Mouse (Mus musculus): ENCODE results near the gene Ugcg.

Gene Ugcg

DNA sequence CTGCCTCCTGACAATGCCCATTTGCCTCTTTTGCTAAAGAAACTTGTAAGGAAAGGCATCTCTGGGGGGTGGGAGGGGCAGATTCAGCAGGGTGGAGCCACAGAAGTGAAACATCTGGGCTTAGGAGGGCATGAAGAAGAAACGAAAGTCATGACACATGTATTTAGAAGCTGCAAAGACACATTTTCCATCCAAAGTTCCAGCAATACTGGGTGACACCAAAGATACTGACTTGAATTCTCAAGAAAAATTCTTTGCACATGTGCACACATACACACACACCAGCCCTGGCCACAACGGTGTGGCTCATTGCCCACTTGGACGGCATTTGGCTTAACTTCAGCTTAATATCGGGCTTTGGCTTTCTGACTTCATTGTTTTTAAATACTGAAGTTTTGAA lies 35.8 kb downstream of the Ugcg start:
- no peak for DNase-seq (ENCODE audit: low spot score in 2 of 2)

DNA sequence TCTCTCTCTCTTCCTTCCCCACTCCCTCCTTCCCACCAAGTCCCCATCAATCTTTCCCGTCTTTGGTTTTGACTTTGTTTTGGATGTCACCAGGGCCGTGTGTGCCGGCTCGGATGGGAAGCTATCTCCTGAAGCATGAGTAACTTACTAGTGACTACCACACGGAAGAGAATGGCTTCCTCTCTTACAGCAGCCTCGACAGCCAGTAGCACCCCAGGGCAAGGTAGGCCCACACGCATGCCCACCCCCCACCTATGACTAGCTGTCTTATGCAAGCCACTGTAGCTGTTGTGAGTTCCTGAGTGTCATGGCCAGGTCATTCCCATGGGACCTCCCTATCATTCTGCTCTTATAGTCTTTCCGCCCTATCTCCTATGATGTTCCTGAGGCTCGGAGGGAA lies 38.0 kb downstream of the Ugcg start:
- DNase-seq (ENCODE audit: low spot score in 2 of 2) = no peak

DNA sequence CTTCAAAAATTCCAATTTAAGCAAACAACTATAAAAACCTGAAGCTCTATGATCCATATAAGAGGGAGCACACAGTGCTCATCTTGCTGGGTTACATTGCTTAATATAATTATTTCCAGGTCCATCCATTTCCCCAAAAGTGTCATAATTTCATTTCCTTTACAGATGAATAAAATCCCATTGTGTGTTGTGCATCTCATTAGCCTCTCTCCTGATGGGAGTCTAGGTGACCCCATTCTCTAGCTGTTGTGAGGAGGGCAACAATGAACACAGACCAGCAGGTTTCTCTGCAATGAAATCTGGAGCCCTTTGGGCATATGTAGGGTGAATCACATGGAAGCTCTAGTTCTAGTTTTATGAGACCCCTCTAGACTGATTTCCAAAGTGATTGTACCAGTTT lies 39.9 kb downstream of the Ugcg start:
- DNase-seq (ENCODE audit: low spot score in 2 of 2) = no peak

DNA sequence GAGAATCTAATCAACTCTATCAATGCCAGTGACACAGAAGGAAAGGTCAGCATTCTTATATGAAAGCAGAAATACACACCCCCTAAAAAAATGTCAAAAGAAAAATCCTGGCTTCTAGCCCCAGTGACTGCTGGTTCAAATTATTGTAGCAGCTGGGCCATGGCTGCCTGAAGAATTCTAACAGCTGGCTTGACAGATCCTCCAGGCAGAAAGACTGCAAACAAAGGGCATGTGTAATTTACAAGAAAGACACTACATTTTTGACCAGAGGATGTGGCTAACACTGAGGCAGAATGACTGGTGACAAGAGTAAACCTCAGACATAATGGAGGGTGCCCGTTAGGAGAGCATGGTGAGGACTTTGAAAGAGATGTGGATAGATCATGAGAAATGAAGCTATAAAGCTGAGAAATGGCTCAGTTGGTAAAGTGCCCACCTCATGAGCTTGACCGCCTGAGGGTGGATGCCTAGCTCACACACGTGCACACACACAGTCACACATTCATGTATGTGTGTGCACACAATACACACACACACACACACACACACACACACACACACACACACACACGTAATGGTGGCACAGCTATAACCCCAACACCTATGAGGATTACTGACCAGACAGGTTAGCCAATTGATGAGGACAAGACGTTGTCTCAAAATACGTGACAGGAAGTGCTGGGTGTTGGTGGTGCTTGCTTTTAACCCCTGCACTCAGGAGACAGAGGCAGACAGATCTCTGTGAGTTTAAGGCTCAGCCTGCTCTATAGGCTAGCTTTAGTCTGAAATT lies 42.4 kb downstream of the Ugcg start:
- no peak for DNase-seq (ENCODE audit: low spot score in 2 of 2)

DNA sequence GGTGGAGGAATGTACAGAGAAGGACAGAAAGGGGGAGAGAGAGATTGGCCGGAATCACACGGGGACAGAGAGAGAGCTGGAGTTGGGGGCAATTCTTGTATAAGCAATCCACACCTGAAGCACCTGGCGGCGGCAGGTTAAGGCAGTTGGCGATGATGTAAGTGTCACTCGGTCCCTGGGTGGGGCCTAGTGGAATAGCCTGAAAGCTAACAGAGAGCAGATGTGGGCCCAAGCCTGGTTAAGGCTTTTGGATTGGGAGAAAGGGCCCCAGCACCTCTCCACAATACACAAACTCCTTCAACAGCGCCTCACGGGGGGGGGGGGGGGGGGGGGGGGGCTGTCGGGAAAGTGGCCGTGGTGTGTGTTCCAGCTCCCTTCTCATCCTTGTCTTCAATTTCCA lies 45.0 kb downstream of the Ugcg start:
- no peak for DNase-seq (ENCODE audit: low spot score in 2 of 2)

DNA sequence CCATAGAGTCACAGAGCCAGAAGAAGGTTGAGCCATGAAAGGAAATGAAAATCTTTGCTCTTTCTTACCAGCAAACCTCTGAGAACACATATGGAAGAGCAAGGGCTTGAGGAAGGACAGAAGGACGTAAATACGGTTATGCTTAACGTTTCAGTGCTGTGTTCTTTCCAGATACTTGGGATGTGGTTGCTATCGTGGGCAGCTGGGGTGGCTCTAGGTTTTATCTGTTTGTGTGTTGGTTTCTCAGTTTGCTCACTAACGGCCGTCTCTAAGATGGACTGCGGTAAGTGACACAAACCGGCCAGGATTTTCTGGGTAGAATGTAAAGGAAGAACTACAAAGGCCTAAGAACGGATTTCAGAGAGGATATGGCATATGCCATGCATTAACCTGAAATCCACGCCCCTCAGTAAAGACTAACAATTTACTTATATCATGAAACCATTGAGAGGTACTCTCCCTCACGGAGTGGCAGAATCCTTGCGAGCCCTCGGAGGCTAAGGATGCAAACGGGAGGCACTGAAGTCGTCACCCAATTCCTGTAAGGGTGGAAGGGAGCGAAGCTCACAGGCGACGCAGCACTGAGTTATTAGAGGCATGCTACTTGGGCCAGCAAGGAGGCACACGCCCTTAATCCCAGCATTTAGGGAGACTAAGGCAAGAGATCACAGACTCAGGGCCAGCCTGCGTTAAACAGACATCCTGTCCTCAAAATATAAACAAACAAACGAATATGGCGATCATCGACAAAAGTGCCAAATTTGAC lies 45.6 kb downstream of the Ugcg start:
- DNase-seq (ENCODE audit: low spot score in 2 of 2) = no peak

DNA sequence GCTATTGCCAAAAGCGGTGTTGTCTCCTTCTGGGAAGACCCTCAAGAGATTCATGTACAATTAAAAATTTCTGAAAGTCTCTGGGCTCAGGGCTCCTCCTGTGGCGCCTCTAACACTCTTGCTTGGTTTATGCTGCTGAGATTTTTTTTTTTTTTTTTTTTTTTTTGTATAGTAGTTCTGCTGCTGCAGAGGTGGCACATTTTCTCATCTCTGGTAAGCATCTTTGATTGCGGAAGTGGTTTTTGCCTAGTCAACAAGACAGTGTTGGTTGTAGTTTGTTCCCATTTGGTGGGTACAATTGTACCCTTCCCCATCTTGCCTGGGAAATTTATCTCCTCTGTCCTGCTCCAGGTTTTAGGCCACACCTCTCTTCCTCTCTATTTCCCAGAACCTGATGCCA lies 47.3 kb downstream of the Ugcg start:
- DNase-seq (ENCODE audit: low spot score in 2 of 2) = no peak

DNA sequence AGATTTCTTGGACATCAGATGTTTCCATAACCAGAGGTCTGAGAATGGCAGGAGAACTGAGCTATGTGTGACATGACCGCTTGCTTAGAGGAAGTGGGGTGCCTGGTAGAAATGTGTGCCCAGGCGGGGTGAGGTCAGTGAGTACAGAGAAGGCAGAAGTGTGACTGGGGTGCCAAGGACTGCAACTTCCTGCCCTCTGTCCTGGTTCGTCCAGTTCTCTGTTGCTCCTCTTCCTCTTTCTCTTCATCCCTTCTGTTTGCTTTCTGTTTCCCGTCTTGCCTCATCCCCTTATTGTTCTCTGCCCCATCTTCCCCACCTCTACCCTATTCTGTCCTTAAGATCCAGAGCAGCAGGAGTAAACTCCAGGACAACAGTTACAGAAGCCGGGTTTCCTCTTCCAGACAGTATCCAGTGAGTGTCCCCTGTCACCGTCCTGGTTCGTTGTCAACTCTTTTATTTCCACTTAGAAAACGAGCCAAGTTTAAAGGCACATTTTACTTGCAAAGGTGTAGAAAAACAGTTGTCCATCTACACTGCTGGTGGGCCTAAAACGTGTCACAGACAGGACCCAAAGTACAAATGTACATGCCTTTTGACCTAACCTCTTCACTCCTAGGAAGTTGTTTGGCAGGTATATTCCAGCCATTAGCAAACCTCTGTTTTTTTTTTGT lies 49.7 kb downstream of the Ugcg start:
- peak in 1 of 2 experiments; percentile 16 for DNase-seq (ENCODE audit: low spot score in 2 of 2)

DNA sequence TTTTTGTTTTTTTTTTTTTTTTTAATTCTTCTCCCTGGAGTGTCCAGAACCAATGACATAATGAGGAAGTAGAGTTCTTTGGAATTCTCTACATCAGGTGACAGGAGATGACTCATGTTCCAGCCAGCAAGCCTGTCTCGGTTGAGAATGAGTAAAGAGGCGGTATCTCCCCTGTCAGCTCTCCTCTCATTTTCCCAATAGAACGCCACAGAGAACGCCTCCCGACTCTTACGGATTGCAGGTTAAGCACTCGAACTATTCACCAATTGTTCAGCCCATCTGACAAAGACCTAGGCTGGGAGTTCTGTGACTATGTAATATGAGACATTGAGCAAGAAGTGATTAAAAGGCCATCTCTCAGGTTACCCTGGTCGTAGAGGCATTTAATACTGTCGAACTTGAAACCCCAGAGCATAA lies 50.3 kb downstream of the Ugcg start:
- no peak for DNase-seq (ENCODE audit: low spot score in 2 of 2)

DNA sequence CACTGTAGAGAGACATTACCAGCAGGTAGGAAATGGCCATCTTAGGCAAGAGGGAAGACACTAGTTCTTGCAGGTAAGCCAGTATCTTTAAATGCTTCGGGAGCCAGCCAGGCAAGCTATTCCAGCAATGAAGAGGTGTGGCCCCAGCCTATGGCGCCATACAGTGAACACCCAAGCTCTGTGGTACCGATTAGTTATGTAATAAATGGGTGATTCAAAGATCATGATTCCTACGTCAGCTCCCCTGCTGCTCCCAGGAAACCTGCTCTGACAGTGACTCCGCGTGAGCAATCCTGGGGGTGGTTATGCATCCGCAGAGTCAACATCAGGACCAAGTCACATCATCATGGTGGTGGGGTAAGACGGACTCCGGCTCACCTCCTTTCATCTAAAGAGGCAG lies 51.1 kb downstream of the Ugcg start:
- DNase-seq (ENCODE audit: low spot score in 2 of 2) = no peak

DNA sequence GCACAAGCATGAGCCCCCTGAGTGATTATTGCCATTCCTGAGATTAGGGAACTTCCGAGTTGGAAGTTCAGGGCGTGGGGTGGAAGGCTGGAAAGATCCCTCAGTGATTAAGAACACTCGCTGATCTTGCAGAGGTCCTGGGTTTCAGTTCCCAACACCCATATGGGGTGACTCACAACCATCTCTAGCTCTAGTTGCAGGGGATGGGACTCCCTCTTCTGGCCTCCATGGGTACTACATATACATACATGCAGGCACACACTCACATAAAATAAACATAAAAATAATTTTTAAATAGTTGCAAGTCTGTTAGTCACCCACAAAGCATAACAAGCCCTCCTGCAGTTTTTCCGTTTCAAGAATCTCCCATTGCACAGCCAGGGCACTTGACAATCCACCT lies 52.0 kb downstream of the Ugcg start:
- no peak for DNase-seq (ENCODE audit: low spot score in 2 of 2)

DNA sequence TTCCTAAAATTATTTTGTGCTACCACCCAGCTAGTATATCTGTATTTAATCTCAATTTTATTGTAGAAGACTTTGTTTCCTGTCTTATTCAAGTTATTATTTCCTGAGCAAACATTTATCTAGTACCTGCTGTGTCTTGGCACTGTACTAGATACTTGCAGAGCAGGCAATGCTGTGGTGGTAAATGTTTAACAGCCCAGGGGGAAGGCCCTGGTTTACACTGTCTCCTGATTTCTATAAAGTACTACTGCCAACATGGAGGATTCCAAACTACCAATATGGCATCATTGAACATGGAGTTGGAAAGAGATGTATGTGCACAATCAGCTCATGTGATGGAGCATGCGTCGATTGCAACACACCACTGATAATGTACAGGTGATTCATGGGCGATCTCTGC lies 53.2 kb downstream of the Ugcg start:
- no peak for DNase-seq (ENCODE audit: low spot score in 2 of 2)

DNA sequence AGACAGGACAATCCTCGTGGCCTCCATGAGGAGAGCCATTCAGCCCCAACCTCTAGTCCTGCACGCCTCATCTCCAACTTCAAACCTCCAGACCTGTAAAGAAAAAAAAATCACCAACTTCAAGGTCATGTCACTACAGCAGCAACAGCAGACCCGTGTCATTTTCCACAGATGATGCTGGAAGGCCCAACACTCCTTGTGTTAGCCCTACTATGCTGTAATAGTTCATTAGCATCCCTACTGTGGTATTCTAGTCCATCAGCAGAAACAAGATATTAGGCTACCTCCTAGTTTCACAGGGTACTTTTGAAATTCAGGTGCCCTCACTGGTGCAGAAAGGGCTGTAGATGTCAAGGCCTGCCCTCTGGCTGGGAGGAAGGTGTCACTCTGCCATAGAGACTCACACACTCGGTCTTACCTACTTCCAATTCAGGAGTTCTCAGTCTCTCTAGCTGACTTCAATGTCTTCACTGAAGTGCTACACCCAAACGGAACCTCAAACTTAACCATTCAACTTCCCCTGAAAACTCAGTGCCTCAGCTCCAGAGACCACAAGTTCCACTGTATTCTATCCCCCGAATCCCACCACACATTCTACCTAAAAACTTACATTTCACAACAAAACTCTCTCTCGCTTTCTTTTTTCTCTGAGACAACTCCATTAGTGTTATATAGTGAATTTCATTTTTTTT lies 54.9 kb downstream of the Ugcg start:
- DNase-seq (ENCODE audit: low spot score in 2 of 2) = no peak

DNA sequence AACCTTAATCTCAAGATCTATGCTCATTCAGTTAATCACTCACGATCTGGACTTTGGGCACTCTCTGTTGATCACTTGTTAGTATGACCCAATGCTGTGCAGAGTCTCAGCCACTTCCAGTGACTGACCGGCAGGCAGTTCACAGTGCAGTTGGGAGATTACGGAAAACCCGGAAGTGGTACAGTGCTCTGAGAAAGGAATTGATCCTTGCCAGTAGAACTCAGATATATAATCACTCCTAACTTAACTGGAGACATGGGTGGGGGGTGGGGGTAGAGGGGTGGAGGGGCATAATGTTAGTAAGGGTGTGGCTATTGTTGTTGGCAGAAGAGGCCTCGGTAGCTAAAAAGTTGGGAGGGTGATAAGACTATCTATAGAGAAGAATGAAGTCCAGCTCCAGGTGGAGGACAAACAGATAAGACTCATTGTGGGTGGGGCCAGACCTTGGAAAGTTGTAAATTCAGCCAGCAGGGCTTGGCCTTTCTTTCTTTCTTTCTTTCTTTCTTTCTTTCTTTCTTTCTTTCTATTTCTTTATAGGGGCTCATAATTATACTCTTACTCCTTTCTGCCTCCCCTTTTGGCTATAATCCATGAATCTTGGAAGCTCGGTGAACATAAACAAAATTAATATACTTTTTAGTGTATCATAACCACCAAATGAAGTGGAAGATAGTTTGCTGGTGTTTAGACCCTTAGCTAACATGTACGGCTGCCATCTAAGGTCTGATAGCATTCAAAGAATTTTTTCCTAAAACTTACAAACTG lies 55.9 kb downstream of the Ugcg start:
- DNase-seq (ENCODE audit: low spot score in 2 of 2) = no peak

DNA sequence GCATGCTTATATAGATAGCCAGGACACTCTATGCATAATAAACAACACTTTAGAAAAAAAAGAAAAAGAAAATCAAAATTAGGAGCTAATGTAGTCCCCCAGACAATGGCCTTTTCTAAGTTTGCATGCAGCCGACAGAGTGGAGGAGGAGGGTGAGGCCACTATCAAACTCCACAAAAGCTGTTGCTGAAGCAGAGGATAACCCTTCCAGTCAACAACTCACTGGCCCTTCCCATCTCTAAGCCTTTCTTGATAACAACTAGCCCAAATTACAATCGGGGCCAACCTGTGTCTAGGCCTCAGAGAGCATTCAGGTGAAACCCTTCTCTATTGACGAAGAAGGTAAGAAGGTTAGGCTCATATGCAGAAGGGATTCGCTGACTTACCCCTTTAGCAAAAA lies 56.7 kb downstream of the Ugcg start:
- no peak for DNase-seq (ENCODE audit: low spot score in 2 of 2)

DNA sequence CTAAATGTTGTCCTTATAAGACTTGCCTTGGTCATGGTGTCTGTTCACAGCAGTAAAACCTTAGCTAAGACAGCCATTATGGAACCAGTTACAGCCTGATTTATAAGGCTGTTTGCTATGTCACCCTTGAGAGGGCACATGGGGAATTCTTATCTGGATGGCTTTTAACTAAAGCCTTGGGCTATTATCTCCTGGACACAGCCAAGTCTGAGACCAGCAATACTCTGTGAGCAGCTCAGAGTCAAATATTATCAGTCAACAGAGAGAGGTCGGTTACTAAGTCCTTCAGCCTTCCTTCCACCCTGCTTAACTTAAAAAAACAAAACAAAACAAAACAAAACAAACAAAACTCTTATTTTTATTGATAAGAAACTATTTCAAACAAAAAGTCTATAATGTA lies 58.5 kb downstream of the Ugcg start:
- DNase-seq (ENCODE audit: low spot score in 2 of 2) = no peak

DNA sequence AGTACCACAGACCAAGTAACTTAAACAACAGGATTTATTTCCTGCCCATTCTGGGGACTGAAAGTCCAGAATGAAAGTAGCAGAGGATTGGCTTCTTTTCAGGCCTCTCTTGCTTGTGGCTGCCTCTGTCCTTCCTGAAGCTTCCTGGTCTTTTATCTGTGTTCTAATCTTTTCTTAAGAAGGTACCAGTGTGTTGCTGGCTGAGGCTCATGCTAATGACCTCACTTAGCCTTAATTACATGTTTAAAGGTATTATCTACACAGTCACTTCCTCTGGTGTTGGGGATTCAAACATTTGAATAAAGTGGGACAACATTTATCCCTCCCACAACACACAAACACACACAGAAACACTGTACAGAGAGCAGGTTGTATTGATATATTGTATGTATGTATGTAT lies 59.0 kb downstream of the Ugcg start:
- DNase-seq (ENCODE audit: low spot score in 2 of 2) = no peak

DNA sequence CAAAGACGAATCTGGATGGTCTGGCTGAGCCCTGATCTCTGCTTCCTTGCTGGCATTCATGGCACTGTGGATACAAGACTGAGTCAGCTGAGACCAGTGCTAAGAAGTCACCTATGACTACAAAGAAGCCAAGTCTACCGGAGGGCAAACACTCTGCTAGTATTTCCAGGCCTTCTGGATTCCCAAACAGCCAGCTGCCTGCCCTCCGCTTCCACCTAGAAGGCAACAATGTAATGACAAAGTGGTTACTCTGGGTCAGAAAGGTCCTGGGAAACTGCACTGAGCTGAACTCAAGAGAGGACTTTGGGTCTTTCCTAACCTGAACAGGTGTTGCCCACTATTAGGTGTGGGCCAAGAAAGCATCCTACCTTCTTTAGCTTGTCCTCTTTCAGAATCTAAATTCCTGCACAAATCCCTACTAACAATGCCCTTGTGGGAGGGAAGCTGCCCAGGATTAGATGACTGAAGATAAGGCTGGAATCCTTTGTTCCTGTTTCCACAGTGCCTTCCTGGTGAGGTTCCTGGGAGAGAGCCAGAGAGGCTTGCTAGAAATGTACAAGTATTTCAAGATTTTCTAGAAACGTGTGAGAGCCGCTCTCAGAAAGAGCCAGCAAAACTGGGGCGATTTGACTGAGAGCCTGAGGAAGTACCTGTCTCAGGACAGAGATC lies 63.5 kb downstream of the Ugcg start:
- no peak for DNase-seq (ENCODE audit: low spot score in 2 of 2)

DNA sequence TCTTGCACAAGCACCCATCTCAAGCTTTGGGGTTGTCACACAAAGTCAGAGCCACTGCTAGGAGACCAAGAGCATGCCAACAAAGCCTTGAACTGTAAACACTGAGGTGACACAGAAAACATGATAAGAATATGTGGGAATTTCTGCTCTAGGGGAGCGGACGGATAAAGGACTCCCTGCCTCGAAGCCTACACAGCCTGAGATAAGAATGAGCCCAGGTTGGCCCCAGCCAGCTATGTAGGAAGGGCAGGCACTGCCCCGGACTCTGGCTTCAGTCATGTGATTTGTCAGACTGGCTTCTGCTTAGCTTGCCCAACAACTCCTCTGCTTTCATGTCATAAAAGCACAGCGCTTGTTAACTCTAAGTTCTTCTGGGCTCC lies 64.0 kb downstream of the Ugcg start:
- DNase-seq (ENCODE audit: low spot score in 2 of 2) = no peak

DNA sequence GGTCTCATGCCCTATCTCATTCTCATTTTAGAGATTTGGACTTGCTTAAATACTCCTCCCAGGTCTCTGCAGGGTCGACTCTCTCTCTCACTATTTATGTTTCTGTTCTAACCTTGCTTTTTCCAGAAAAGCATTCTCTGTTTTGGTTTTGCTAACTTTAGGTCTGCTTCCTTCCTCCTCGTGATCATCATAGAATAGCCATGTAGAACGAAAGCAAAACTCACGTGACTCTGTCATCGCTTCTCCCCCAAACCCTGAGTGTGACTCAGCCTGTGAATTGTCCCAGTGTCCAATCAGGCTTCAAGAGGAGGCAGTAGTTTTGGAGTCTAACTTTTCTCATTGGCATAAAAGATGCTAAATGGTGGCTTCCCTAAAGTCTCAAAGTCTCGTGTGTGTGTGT lies 65.3 kb downstream of the Ugcg start:
- DNase-seq (ENCODE audit: low spot score in 2 of 2) = no peak

DNA sequence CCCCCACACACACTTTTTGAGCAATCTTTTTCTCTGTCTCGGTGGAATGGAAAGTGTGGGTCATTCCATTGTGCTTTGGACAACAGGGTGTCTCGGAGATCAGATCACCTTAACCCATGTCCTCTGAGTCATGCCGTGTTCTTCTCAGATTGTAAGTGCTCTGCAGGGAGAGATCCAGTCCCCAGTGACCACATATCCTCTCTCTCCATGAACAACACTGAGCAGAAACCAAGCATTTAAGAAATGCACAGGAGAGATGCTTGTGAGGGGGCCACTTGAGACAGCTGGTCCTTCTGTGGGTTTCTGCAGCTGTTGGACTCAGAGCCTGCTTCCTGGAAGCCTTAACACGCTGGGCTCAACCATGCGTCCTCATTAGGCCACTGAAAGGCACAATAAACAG lies 66.9 kb downstream of the Ugcg start:
- no peak for DNase-seq (ENCODE audit: low spot score in 2 of 2)

Measured in frontal cortex, postnatal 14 days (tissue).